ENCODE assay signal across 24 mouse cellular contexts in genomic region chr17:81514022-81514421, GRCm38 (mm10).
DNase-seq lines count a peak whose midpoint lies in the region; ATAC-seq lines count a peak whose summit lies in the region.
"Had no signal": no experiment of that assay in that cellular context is flagged by ENCODE, and none has a peak within 500 bp of the region (broad histone marks: within the 10 kb centered on the region; RNA-seq: fewer than 3 reads in every experiment).

No protein-coding gene starts in this region.

- no peak overlapping the region for H3K4me3 ChIP-seq in heart, embryonic 13.5 days
- no peak overlapping the region for H3K4me3 ChIP-seq in kidney, embryonic 15.5 days (replicated peaks)
- no peak overlapping the region for H3K4me3 ChIP-seq in limb, embryonic 12.5 days (replicated peaks)
- H3K4me3 ChIP-seq in midbrain, embryonic 13.5 days (replicated peaks), result no peak overlapping the region
- H3K4me3 ChIP-seq: hindbrain, embryonic 13.5 days; liver, embryonic 12.5 days; midbrain, embryonic 15.5 days; stomach, embryonic 15.5 days had no signal

- H3K9ac ChIP-seq in heart, embryonic 13.5 days, result no peak overlapping the region
- no peak overlapping the region for H3K9ac ChIP-seq in kidney, embryonic 15.5 days
- no peak overlapping the region for H3K9ac ChIP-seq in limb, embryonic 12.5 days (replicated peaks)
- no peak overlapping the region for H3K9ac ChIP-seq in midbrain, embryonic 13.5 days (replicated peaks)
- H3K9ac ChIP-seq: hindbrain, embryonic 13.5 days; liver, embryonic 12.5 days; midbrain, embryonic 15.5 days; stomach, embryonic 15.5 days had no signal

- H3K27me3 ChIP-seq in heart, embryonic 13.5 days (replicated peaks), result no peaks in the 10 kb centered on the region
- no peaks in the 10 kb centered on the region for H3K27me3 ChIP-seq in kidney, embryonic 15.5 days
- H3K27me3 ChIP-seq in limb, embryonic 12.5 days, result no peaks in the 10 kb centered on the region
- peaks cover 51% of the 10 kb centered on the region for H3K27me3 ChIP-seq in midbrain, embryonic 13.5 days
- H3K27me3 ChIP-seq: hindbrain, embryonic 13.5 days; liver, embryonic 12.5 days; midbrain, embryonic 15.5 days; stomach, embryonic 15.5 days had no signal

- H3K4me1 ChIP-seq in heart, embryonic 13.5 days, result peaks cover 54% of the 10 kb centered on the region
- peaks cover 18% of the 10 kb centered on the region for H3K4me1 ChIP-seq in kidney, embryonic 15.5 days
- H3K4me1 ChIP-seq in limb, embryonic 12.5 days (replicated peaks), result peaks cover 19% of the 10 kb centered on the region
- H3K4me1 ChIP-seq in midbrain, embryonic 13.5 days (replicated peaks), result no peaks in the 10 kb centered on the region
- H3K4me1 ChIP-seq: liver, embryonic 12.5 days; midbrain, embryonic 15.5 days had no signal

- no peak overlapping the region for H3K4me2 ChIP-seq in heart, embryonic 13.5 days
- H3K4me2 ChIP-seq in kidney, embryonic 15.5 days, result no peak overlapping the region
- no peak overlapping the region for H3K4me2 ChIP-seq in limb, embryonic 12.5 days
- no peak overlapping the region for H3K4me2 ChIP-seq in midbrain, embryonic 13.5 days (replicated peaks)
- H3K4me2 ChIP-seq: hindbrain, embryonic 13.5 days; liver, embryonic 12.5 days; midbrain, embryonic 15.5 days; stomach, embryonic 15.5 days had no signal

- DNase-seq in heart, postnatal 4 days, result no peak
- DNase-seq in kidney, adult 18-20 months, result no peak
- DNase-seq: adrenal gland, postnatal 25 days; B cell, adult 2 months; cerebellum, adult 11-12 months; cerebellum, adult 9-11 months; gastrocnemius, postnatal 14 days; layer of hippocampus, postnatal 36 days; left cerebral cortex, postnatal 4 days; lung, adult 18-20 months; lung, postnatal 10 days; right cerebral cortex, postnatal 25 days had no signal

- ATAC-seq in heart, embryonic 13.5 days (ENCODE audit: extremely low read depth, insufficient number of reproducible peaks, low FRiP score, low TSS enrichment), result no peak
- ATAC-seq in kidney, embryonic 15.5 days (replicated peaks; ENCODE audit: low FRiP score), result no peak
- ATAC-seq in limb, embryonic 12.5 days (ENCODE audit: insufficient number of reproducible peaks, insufficient read depth, low FRiP score, low TSS enrichment, low read depth), result peak; percentile 67; the same call in 1 of the 2 replicates
- no peak for ATAC-seq in midbrain, embryonic 13.5 days
- ATAC-seq: forebrain, embryonic 14.5 days; intestine, postnatal 0 days; liver, embryonic 12.5 days; midbrain, embryonic 15.5 days had no signal

- no peaks in the 10 kb centered on the region for H3K9me3 ChIP-seq in heart, embryonic 13.5 days
- no peaks in the 10 kb centered on the region for H3K9me3 ChIP-seq in kidney, embryonic 15.5 days (replicated peaks)
- H3K9me3 ChIP-seq in limb, embryonic 12.5 days, result no peaks in the 10 kb centered on the region
- no peaks in the 10 kb centered on the region for H3K9me3 ChIP-seq in midbrain, embryonic 13.5 days
- H3K9me3 ChIP-seq: hindbrain, embryonic 13.5 days; liver, embryonic 12.5 days; midbrain, embryonic 15.5 days; stomach, embryonic 15.5 days had no signal

- H3K36me3 ChIP-seq in heart, embryonic 13.5 days, result peaks cover 2% of the 10 kb centered on the region; the same call in 1 of the 2 replicates
- H3K36me3 ChIP-seq in kidney, embryonic 15.5 days, result no peaks in the 10 kb centered on the region
- H3K36me3 ChIP-seq in limb, embryonic 12.5 days, result no peaks in the 10 kb centered on the region
- H3K36me3 ChIP-seq in midbrain, embryonic 13.5 days, result no peaks in the 10 kb centered on the region
- H3K36me3 ChIP-seq: hindbrain, embryonic 13.5 days; liver, embryonic 12.5 days; midbrain, embryonic 15.5 days; stomach, embryonic 15.5 days had no signal

- H3K27ac ChIP-seq in heart, embryonic 13.5 days (replicated peaks), result peak overlapping the region; percentile 43
- peak overlapping the region; percentile 45; the same call in 1 of the 2 replicates for H3K27ac ChIP-seq in kidney, embryonic 15.5 days
- peak overlapping the region; percentile 76 for H3K27ac ChIP-seq in limb, embryonic 12.5 days
- H3K27ac ChIP-seq in midbrain, embryonic 13.5 days, result no peak overlapping the region
- H3K27ac ChIP-seq: hindbrain, embryonic 13.5 days; kidney, postnatal 0 days; liver, embryonic 12.5 days; macrophage; midbrain, embryonic 15.5 days; stomach, embryonic 15.5 days had no signal

- WGBS in heart, embryonic 13.5 days, result 60% methylated on average over 4 of the region's 4 CpGs
- 64% methylated on average over 4 of the region's 4 CpGs for WGBS in kidney, embryonic 15.5 days
- 25% methylated on average over 4 of the region's 4 CpGs for WGBS in limb, embryonic 12.5 days
- WGBS in midbrain, embryonic 13.5 days, result 67% methylated on average over 4 of the region's 4 CpGs
